Mouse (Mus musculus) retina, postnatal 1 day (tissue): ENCODE measurements around the gene Zswim5.

Experiments used
- DNase-seq: peaks from one replicate; pipeline ENCODE4 v3.0.0-alpha.2; 2012

The Zswim5 gene

DNA sequence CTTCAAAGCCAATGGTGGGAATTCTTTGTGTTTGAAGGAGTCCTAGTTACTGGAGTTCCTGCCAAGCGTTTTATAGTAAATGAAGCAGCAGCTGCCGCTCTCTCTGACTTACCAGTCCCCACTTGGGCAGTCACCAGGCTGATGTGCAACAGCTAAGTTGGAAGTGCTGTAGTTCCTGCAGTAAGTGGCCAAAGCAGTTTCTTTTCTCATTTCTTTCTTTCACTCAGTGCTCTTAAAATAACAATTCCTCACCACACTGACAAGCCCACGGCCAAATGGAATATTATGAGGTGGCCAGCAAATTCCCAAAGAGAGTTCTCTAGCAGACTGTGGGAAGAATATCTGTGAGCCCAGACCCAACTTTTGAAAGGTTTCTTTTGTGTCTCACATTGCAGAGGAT lies 129.9 kb downstream of the Zswim5 start:
- no peak for DNase-seq

GRCm38 (mm10) chr4:117010231-117010630 lies 133.1 kb downstream of the Zswim5 start:
- DNase-seq, result no peak

DNA sequence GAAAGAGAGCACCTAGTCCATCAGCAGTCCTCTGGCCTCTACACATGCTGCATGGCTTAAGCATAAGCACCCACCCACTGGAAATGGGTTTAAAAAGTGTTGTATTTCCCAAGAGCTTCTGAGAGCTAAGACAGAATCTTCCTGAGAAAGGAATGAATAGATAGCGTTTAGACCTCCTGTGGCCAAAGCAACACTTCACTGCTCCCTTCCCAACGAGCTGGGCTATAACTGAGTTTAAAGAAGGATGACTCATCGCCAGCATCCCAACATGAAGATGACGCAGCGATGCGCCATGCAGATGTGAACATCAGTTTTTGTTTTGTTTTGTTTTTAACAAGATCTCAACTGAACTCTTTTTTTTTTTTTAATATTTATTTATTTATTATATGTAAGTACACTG lies 136.4 kb downstream of the Zswim5 start:
- no peak for DNase-seq

GRCm38 (mm10) chr4:117014901-117015415 lies 137.8 kb downstream of the Zswim5 start:
- DNase-seq, result no peak

- peak; percentile 30 for DNase-seq
Measured at GRCm38 (mm10) chr4:117017738-117018137, 140.6 kb downstream of the Zswim5 start.

GRCm38 (mm10) chr4:117018327-117018726 lies 141.2 kb downstream of the Zswim5 start:
- no peak for DNase-seq

DNA sequence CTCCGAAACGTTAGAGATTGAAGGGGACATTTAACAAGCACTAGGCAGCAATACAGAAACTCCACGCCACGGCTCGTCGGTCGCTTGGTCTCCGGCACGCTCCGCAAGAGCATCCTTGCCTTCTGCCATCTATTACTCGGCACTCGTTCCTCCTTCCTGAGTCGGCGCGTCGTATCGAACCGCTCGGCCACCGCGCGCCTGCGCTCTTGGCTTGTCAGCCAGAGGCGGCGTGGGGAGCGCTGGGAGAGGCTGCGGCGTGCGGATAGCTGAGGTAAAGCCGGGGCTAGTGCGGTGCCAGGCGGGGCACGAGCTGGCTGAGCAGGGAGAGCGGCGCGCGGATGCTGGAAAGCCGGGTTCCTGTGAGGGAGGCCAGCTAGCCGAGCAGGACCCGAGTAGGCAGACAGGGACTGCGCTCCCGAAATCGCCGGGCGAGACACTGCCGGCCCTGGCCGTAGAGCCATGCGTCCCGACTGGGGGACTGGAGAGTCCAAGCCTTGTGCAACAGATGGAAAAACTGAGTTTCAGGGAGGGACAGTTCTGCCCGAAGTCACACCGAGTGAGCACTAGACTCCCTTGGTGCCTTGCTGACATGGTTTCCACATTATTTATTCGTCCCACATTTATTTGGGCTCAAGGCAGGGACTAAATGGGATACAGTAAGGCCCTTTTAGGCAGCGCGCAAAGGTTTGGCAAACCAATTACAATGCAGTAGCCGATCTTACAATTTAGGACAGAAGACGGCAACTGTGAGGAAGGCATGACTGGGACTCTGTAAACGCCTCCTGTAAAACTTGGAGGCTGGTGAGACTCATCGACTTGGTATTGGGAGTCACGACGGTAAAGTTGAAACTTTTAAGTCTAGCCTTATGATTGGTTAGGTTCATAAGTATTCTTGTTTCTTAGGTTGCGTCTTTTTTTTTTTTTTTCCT lies 142.3 kb downstream of the Zswim5 start, which contains the start of gene Eif2b3:
Gene Eif2b3, plus strand, starts transcription at position 197 of the 929 bp plus-strand sequence.
- DNase-seq, result peak; percentile 96

DNA sequence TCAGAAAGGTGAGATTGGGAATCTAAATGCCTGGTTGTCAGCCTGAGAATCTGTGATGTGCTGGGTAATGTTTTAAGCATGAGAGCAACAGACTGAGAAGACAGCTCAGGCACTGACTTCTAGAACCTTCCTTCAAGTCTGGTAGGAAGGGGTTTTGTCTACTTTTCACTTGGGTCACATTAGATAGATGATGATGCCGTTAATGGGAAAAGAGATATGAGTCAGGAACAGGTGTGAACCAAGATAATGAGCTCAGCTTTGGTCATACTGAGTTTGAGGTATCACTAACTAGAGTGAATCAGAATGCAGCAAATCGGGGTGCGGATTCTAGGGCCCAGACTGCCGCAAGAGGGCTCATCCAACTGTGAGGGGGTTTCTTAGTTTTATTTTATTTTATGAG lies 146.3 kb downstream of the Zswim5 start:
- DNase-seq, result no peak

DNA sequence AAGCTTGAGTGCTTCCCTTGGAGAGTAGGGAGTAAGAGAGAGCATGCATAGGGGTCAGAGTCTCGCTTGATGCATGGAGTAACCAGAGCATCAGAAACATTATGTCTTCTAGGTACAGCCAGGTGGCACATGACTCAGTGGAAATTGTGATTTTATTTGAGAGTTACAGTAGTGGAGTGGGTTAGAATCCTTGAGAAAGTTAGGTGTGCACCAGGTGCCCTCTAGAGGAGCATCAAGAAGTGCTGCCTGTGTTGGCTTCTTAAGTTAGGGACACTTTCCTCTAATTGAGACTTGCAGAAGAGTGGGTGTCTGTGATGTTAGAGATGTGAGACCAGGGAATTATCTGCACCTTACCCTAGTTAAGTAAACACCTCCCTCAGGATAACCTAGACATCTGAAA lies 153.9 kb downstream of the Zswim5 start:
- DNase-seq, result no peak
